Mouse (Mus musculus) monocyte, adult 5-6 weeks (primary cell): Measurements from ENCODE around the gene Msh4. TPM values are rescaled to one million over a fixed set of nuclear protein-coding genes. Genes with fewer than 3 reads are reported as not detected.

ENCODE experiments used
- ATAC-seq: fragments of 153-309, 156-312 bp; replicated peaks from 2 replicates; pipeline ENCODE4 v1.8.0; 2017; ENCODE audit warnings: mild to moderate bottlenecking; ENCODE audit not compliant: low TSS enrichment, insufficient number of reproducible peaks, severe bottlenecking, poor library complexity, low FRiP score
- total RNA-seq: library from RNA; stranded (forward); fragments of 200-1000, 200-491, 200-594 nt; gene quantifications from 3 replicates; pipeline ENCODE4 v1.2.3, GENCODE M21; 2017

The Msh4 gene
- 0.19 TPM in 1 of 3 replicates, not detected in the others for total RNA-seq

DNA sequence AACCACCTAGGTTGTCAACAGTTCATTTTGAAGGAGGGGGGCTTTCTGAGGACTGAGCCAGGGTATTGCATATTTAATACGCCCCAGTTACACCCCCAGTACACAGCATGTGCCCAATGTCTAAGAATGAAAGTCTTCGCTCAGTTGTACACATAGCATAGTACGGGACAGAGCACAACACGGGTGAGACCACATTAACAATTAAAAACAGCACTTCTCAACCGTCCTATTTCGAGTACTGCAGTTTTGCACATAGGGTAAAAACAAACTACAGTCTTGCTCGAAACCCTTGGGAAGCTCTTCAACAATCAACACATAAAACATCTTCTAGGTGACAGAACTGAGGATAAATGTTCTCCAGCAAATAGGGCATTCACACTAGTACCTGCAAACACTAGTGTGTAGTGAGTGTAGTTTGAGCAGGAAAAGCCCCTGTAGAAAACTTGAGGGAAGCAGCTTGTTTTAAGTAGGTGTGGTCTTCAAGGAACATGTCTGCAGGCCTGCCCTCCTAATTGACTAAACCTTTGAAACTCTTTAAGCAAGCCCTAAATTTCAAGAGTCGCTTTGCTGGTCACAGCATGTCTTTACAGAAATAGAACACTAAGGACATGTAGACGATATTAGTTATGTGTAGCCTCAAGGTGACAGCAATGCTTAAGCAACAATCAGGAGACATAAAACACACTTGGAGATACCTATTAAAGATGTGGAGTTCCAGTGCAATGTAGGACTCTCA is at the start of gene Msh4:
Gene Msh4 (minus strand): TSS at position 3 of the 736 bp plus-strand sequence.
- ATAC-seq, result no peak

DNA sequence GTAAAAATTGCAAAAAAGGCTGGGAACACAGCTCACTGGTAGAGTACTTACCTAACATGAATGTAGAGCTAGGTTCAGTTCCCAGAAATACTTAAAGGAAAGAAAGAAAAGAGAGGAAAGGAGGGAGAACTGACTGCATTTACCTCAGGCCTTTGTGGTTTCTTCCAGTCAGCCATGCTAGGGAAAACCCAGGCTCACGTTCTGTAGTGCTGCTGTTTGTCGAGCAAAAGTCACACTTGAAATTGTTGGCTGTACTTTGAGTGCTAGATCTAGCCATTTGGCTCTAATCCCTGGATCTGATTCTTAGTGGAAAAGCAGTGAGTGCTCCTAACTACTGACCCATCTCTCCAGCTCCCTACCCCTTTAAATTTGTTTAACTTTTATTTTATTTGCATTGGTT is 42.2 kb upstream of the Msh4 start:
- no peak for ATAC-seq

- no peak for ATAC-seq
Observed at GRCm38 (mm10) chr3:153947271-153947670, 41.3 kb upstream of the Msh4 start.

DNA sequence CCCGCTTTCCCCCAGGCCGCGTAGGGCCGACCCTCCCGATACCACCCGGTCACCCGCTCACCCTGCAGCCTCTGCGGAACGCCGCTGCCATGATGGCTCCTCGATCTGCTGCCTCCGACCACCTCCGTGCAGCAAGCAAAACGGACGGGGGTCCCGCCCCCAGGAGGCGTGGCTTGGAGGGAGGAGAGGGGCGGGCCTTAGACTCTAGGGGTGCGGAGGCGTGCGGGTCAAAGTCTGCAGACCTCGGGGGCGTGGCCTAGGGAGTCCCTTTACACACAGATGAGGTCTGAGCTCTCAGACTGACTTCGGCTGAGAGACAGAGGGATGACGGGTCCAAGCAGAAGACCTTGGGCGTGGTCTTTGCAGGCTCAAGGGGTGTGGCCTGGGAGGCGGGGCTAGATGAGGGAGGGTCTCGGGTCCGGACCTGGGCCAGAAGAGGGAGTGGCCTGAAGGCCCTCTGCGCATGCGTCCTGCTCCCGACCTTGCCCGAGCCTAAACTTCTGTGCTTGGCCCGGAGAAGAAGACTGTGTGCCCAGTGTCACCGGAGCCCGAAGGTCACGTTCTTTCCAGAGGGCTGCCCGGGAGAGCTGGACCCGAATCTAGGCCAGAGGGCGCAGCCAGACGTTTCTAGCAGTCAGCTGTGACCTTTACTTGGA is 38.5 kb upstream of the Msh4 start, which contains the start of gene Acadm:
Gene Acadm (minus strand): TSS at position 298 of the 656 bp plus-strand sequence.
- peak; percentile 93 for ATAC-seq

- ATAC-seq, result peak; percentile 27
Observed at GRCm38 (mm10) chr3:153943901-153944334, 38.0 kb upstream of the Msh4 start.

GRCm38 (mm10) chr3:153943003-153943640 is 37.2 kb upstream of the Msh4 start:
- no peak for ATAC-seq

GRCm38 (mm10) chr3:153941613-153942012 is 35.7 kb upstream of the Msh4 start:
- ATAC-seq, result no peak

GRCm38 (mm10) chr3:153940486-153940885 is 34.5 kb upstream of the Msh4 start:
- no peak for ATAC-seq

DNA sequence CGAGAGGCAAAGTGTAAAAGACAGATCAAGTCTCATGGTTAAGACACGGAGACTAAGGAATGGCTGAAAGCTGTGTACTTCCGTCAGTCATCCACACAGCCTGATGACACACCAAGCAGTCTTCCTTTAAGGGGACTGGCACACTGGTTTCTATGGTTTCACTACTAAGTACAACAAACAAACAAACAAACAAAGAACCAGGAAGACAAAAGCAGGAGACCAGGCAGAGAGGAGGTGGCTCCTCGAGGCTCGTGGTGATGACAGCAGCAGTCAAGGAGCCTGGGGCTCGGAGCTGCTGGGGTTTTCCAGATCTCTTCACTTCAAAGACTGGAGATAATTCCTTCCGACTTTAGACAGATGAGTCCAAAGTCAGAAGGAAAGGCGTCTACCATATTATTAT is 34.1 kb upstream of the Msh4 start:
- ATAC-seq, result no peak

DNA sequence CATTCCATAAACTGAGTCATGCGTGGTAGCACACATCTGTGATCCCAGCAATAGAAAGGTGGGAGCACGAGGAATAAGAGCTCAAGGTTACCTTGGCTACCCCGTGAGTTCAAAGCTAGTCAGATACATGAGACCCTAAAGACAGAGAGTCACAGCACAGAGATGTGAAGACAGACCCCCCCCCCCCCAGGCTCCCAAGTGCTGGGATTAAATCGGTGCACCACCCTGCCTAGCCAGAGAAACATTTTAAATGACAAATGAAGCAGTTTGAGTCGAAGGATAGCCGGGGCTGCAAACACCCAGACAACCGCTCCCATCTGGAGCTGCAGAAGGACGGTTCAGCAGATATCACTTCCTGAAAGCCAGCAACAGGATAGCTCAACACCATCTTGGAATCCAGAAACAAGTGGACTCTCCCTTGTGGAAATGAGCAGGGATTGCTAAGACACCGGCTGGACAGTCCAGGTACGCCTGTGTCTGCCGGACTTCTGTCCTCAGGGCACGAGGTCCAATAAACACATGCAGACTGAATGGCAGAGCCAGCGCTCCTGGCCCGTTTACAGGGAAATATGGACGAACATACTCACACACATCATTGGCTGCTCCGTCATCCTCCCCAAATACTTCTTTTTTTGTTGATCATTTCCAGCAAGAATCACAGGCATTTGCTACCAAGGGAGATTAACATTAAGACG is 31.3 kb upstream of the Msh4 start:
- ATAC-seq, result no peak

DNA sequence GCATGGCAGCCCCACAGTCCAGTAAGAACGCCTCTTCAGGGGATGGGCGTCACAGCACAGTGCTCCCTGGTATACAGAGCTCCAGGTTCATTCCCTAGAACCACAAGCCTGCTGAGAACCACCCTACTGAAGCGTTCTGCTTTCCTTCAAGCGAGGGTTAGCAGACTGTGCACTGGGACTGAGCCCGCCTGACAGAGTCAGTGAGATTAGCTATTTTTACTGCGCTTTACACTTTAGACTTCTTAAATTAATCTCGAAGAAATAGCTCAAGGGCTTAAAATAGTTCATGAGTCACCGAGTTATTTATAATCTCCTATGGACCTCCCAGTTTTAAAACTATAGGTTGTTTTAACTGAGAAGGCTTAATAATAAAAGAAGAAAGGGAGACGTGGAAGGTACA is 29.9 kb upstream of the Msh4 start:
- no peak for ATAC-seq

GRCm38 (mm10) chr3:153932461-153932860 is 26.5 kb upstream of the Msh4 start:
- no peak for ATAC-seq

- ATAC-seq, result no peak
Observed at GRCm38 (mm10) chr3:153929526-153929925, 23.6 kb upstream of the Msh4 start.

- no peak for ATAC-seq
Observed at GRCm38 (mm10) chr3:153926333-153926732, 20.4 kb upstream of the Msh4 start.

DNA sequence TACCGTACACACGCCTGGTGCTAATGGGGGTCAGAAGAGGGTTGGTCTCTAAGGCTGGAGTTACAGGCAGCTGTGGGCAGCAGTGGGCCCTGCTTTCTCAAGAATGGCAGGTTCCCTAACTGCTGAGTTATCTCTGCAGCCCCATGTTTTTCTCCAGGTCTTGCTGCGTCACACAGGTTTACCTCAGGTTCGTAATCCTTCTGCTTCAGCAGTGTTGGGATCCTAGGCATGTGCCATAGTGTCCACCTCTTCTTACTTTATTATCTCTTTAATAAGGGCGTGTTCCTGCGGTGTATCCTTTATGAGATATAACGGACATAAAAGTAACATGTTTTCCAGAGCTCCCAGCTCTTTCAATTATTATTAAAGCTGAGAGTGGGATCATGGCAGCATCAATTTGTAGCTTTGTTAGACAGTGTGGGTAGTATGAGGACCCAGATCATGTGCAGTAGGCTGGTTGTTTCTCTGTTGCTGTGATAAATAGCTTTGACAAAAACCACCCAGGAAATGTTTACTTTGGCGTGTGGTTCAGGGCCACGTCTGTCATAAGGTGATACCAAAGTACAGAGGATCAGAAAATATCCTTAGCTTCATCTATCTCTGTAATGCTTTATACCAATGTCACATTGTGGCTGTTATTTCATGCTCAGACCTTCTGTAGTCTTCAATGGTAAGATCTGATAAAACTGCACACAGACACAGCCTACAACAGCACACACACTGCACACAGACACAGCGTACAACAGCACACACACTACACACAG is 15.4 kb upstream of the Msh4 start:
- ATAC-seq, result no peak

- ATAC-seq, result no peak
Observed at GRCm38 (mm10) chr3:153917200-153917599, 11.3 kb upstream of the Msh4 start.

GRCm38 (mm10) chr3:153913510-153914243 is 7.7 kb upstream of the Msh4 start:
- ATAC-seq, result no peak
